Mouse (Mus musculus) embryonic facial prominence, embryonic 11.5 days (tissue): ENCODE measurements around the gene Prkar1b. TPM values are rescaled to one million over a fixed set of nuclear protein-coding genes. Genes with fewer than 3 reads are reported as not detected.
A peak's percentile ranks its signal among the peaks of the same experiment; 100 is the strongest.

Source experiments
- ATAC-seq: fragments of 200-750 bp; cut with Nextera tagmentation; replicated peaks from 2 replicates; pipeline ENCODE4 v1.8.0; 2017; ENCODE audit warnings: low read depth; ENCODE audit not compliant: insufficient number of reproducible peaks, low FRiP score, low TSS enrichment
- DNase-seq: peaks from one replicate; pipeline ENCODE4 v3.0.0-alpha.2; 2015; ENCODE audit warnings: low spot score
- H3K27ac ChIP-seq: fragments of 300-500 bp; sonication (generic); replicated peaks from 2 replicates; pipeline ENCODE4 v1.5.1; 2014; ENCODE audit warnings: mild to moderate bottlenecking, low read depth, low read length, control low read depth
- H3K27me3 ChIP-seq: fragments of 300-500 bp; sonication (generic); 2 replicates; pipeline ENCODE4 v1.6.1; 2014; ENCODE audit warnings: mild to moderate bottlenecking, low read length, moderate library complexity, mixed read lengths; ENCODE audit not compliant: control insufficient read depth, insufficient read depth
- H3K36me3 ChIP-seq: fragments of 300-500 bp; sonication (generic); replicated peaks from 2 replicates; pipeline ENCODE4 v1.6.1; 2014; ENCODE audit warnings: low read depth, mild to moderate bottlenecking, low read length, moderate library complexity, mixed read lengths; ENCODE audit not compliant: control insufficient read depth, insufficient read depth
- H3K4me1 ChIP-seq: fragments of 300-500 bp; sonication (generic); 2 replicates; pipeline ENCODE4 v1.6.1; 2014; ENCODE audit warnings: low read length, mixed read lengths; ENCODE audit not compliant: control insufficient read depth, insufficient read depth
- H3K4me2 ChIP-seq: fragments of 300-500 bp; sonication (generic); 2 replicates; pipeline ENCODE4 v1.6.1; 2014; ENCODE audit warnings: low read depth, mild to moderate bottlenecking, control low read depth, low read length, moderate library complexity
- H3K4me3 ChIP-seq: fragments of 300-500 bp; sonication (generic); 2 replicates; pipeline ENCODE4 v1.5.1; 2014; ENCODE audit warnings: low read depth, low read length, control low read depth
- H3K9ac ChIP-seq: fragments of 300-500 bp; sonication (generic); replicated peaks from 2 replicates; pipeline ENCODE4 v1.6.1; 2014; ENCODE audit warnings: mild to moderate bottlenecking, control low read depth, low read length
- H3K9me3 ChIP-seq: fragments of 300-500 bp; sonication (generic); replicated peaks from 2 replicates; pipeline ENCODE4 v1.6.1; 2016; ENCODE audit warnings: mild to moderate bottlenecking, low read length, inconsistent platforms, mixed read lengths; ENCODE audit not compliant: control insufficient read depth
- WGBS: fragments of 180-500 bp; shearing (Covaris S2); extraction: QIAGEN DNeasy Blood & Tissue Kit; methylation state at CpG from one replicate; pipeline ENCODE4 v1.1.7; 2014; 5-methylcytosine and 5-hydroxymethylcytosine counted together
- polyA plus RNA-seq: library from polyadenylated mRNA; unstranded; fragments of >200 nt; fragmentation: Nextera tagmentation; extraction: Ambion mirVana; gene quantifications from 2 replicates; pipeline ENCODE4 v1.2.1, GENCODE M21; 2014

The Prkar1b gene
- polyA plus RNA-seq, 1 experiment from 2014 or later: 8.7 TPM

DNA sequence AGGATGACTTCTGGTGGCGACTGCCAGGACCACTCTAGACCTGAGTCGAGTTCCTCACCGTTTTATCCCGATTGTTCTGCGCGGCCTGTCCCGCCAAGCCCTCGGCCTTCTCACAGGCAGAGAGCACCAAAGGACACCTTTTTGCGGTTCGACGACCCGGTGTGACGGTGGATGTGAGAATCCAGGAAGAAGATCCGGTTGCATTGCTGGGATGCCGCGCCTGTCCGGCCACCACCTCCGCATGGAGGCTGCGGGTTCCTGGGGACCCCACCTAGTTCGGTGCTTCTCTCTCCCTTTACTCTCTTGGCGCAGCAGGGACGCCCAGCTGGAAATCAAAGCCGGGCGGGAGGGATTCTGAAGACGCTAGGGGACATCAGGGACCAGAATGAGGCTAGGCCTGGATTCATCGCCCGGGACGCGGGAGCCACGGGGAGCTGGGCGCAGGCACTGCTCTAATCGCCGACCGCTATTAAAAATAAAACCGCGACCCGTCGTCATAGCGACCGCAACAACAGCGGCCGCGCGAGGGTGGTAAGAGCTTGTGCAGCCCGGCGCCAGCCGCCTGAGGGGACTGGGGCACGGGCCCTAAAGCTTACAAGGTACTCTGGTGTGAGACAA, 152.5 kb downstream of the Prkar1b start, which contains the start of gene Pdgfa:
Pdgfa (minus strand) TSS at position 200 of the 618 bp plus-strand sequence.
- no peak for ATAC-seq
- WGBS: under 1% methylated on average over 48 of the region's 48 CpGs
- H3K9ac ChIP-seq: no peak within 1 kb of the TSS
- peak; percentile 84 for DNase-seq
- H3K9me3 ChIP-seq: no peaks in the 10 kb centered on the region
- H3K27me3 ChIP-seq: peaks cover 58% of the 10 kb centered on the region
- peak within 1 kb of the TSS; percentile 93 for H3K4me2 ChIP-seq
- H3K4me3 ChIP-seq: peak within 1 kb of the TSS; percentile 61
- H3K27ac ChIP-seq: no peak within 1 kb of the TSS
- peaks cover 14% of the 10 kb centered on the region for H3K4me1 ChIP-seq
- no peaks in the 10 kb centered on the region for H3K36me3 ChIP-seq

DNA sequence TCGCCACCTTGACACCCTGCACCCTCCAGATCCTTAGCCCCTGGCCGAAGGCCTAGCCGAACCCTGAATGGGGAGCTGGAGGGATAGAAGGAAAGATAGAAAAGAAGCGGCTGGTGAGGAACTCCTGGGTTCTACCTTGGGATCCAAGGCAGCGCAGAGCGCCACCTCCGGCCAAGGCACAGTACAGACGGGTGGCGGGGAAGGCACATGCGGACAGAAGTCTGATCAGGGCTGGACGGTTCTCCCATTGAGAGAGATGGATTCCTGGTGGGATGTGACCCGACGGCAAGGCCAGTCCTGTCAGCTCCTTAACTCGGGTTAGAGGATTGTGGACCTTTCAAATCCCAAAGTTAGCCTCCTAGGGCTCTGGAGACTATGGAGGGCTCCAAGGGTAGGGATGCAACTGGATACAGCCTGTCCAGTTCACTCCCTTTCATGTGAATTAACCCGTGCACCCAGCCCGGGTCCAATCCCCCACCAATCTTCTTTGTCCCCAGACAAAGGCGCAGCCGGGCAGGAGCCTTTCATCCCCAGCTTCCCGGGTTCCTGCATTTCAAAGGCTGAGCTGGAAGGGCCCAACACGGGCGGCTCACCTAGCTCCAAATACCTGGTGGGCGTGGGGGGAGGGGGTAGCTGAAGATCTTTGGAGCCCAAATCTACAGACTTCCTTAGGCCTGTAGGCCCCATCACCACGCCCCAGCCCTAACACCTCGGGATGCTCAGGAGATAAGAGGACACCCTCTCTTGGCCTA, 153.3 kb downstream of the Prkar1b start:
- peak overlapping the region; percentile 93 for H3K4me2 ChIP-seq
- H3K4me3 ChIP-seq: peak overlapping the region; percentile 61
- H3K27me3 ChIP-seq: peaks cover 64% of the 10 kb centered on the region
- no peak overlapping the region; the same call in 1 of the 2 replicates for H3K9ac ChIP-seq
- H3K9me3 ChIP-seq: no peaks in the 10 kb centered on the region
- H3K27ac ChIP-seq: no peak overlapping the region
- DNase-seq (peak; percentile 45), ATAC-seq (0 out of 2 replicates have a peak, but pooled peaks have one; percentile 2)
- peaks cover 14% of the 10 kb centered on the region for H3K4me1 ChIP-seq
- H3K36me3 ChIP-seq: no peaks in the 10 kb centered on the region
- 2% methylated on average over 24 of the region's 24 CpGs for WGBS

DNA sequence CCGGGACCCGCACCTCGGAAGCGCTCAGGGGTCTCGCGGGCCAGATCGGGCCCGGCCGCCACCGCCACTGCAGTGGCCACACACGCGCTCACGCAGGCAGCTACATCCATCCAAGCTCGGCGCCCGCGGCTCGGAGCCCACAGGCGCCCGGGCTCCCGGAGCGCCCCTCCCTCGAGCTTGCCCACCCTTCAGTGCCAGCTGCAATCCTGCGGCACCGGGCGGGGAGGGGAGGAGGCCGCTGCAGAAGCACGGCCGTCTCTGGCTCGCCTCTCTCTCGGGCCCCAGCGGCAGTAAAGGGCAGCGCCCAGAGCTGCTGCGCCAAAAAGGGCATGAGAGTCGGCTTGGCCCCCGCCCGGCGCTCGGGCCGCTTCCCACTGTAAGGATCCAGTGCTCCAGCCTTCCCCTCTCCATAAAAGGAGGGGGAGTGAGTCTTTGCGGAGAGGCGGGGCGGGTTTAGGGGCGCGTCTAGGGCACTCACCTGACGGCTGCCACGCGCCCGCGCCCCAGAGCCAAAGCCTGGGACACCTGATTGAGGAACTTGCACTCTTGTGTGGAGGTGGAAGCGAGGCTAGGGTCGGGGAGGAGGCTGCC, 154.0 kb downstream of the Prkar1b start:
- H3K9ac ChIP-seq: peak overlapping the region; percentile 72
- H3K4me2 ChIP-seq: peak overlapping the region; percentile 93
- H3K4me3 ChIP-seq: peak overlapping the region; percentile 61
- WGBS: under 1% methylated on average over 43 of the region's 52 CpGs
- peak; percentile 76 for DNase-seq
- H3K27me3 ChIP-seq: peaks cover 67% of the 10 kb centered on the region
- no peaks in the 10 kb centered on the region for H3K9me3 ChIP-seq
- H3K4me1 ChIP-seq: peaks cover 14% of the 10 kb centered on the region
- ATAC-seq: peak; percentile 36
- no peaks in the 10 kb centered on the region for H3K36me3 ChIP-seq
- H3K27ac ChIP-seq: peak overlapping the region; percentile 68; the same call in 1 of the 2 replicates

DNA sequence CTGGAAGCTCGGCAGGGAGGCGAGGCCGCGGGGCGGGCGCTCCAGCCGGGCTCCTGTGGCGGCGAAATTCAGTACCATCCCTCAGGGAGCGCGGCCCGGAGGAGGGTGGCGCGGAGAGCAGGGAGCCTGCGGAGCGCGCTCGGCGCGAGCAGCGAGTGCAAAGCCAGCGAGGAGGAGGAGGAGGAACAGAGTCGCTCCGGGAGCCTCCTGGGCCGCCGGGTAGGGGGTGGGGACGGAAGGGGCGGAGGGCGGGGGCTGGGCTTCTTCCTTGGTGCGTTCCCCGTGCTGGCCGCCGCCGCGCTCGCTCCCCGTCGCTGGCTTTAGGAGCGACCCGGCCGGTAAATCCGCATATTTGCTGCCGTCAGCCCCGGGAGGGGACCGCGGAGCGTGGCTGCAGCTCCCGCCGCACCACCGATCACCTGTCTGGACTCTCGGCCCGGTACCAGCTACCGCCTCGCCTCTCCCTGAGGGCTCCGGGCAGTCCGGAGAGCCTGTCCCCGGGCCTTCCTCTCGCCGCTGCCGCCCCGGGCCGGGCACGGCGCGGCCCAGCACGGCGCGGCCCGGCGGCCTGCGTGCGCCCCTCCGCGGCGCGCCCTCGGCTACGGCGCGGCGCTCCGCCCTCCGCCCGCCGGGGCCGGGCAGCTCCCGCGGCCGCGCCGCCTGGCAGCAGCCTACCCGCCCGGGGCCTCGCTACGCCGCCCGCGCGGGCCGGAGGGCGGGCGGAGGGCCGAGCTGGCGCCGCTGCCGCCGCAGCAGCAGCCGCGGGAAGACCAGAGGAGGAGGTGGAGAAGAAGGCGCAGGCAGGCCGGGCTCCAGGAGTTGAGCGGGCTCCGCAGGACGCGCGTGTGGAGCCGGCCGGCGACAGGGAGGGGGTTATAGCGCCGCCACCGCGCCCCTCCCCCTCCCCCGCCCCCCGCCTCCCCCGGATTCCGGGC, 154.7 kb downstream of the Prkar1b start:
- DNase-seq (peak; percentile 69), ATAC-seq (0 out of 2 replicates have a peak, but pooled peaks have one; percentile 1)
- Histone ChIP-seq H3K36me3 (no peaks in the 10 kb centered on the region), H3K9ac (peak overlapping the region; percentile 72), H3K4me3 (peak overlapping the region; percentile 61), H3K4me2 (peak overlapping the region; percentile 93), H3K9me3 (no peaks in the 10 kb centered on the region), H3K27me3 (peaks cover 67% of the 10 kb centered on the region), H3K4me1 (peaks cover 14% of the 10 kb centered on the region), H3K27ac (peak overlapping the region; percentile 68)
- under 1% methylated on average over 91 of the region's 127 CpGs for whole genome bisulfite sequencing

DNA sequence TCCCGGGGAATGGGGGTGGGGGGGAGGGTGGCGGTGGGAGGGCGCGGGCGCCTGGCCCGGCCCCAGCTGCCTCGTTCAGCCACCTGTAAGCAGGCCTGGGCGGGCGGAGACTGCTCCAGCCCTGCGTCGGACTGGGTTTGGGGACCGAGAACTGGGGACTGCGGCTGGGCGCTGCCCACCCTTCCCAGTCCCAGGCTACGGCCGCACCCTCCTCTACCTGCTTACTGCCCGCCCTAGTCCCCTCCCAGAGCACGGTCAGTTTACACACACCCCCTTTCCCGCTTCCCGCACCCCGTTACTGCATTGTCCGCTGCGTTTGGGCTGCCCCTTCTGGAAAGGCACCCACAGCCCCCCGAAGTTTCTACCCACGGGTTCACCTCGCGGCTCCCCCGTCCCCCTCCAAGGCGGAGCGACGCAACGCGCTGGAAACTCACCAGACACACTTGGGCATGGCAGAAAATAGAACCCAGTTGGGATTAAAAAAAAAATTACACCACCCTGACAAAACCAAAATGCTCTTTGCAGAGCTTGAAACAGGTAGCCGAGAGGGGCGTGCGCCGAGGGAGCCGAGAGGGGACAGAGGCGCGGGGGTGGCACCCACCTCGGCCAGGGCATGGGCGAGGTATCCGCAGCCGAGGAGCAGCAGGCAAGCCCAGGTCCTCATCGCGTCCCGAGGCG, 155.6 kb downstream of the Prkar1b start:
- peak overlapping the region; percentile 61 for H3K4me3 ChIP-seq
- H3K36me3 ChIP-seq: no peaks in the 10 kb centered on the region
- peak; percentile 0; the same call in 1 of the 2 replicates for ATAC-seq
- WGBS: under 1% methylated on average over 48 of the region's 48 CpGs
- H3K9ac ChIP-seq: peak overlapping the region; percentile 72
- H3K27me3 ChIP-seq: peaks cover 66% of the 10 kb centered on the region
- peaks cover 14% of the 10 kb centered on the region for H3K4me1 ChIP-seq
- peak overlapping the region; percentile 93 for H3K4me2 ChIP-seq
- peak overlapping the region; percentile 68 for H3K27ac ChIP-seq
- H3K9me3 ChIP-seq: no peaks in the 10 kb centered on the region
- DNase-seq: peak; percentile 23

DNA sequence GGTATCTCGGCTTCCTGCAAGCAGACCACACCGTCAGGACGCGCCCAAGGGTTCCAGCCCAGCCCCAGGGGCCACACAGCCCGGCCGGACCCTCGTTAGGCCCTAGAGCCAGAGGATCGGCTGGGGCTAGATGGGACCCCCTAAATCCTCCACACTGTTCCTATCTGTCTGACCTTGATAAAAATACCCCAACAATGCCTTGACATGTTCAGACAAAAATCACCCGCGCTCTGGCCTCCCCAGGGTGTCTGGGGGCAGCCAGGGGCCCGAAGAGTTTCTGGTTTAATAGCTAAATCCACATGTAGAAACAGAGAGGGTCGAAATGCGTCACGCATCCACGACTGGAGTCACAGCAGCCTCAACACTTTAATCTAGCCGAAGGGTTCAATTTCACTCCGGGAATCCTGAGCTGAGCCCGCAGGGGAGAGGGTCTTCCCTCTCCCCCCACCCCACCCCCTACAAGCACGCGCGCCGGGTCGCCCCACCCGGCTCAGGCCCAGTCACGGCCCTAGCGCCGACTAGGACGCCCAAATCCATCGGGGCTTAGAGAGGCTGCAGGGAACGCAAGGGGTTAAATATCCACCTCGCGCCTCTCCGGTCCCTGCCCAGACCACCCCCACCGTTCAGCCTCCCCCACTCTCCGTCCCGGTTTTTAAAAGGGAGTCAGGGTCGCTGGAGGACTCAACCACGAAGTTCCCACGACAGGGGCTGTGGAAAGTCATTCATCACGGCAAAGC, 156.3 kb downstream of the Prkar1b start:
- WGBS: under 1% methylated on average over 37 of the region's 40 CpGs
- no peaks in the 10 kb centered on the region for H3K9me3 ChIP-seq
- peaks cover 14% of the 10 kb centered on the region for H3K4me1 ChIP-seq
- H3K9ac ChIP-seq: peak overlapping the region; percentile 72
- H3K36me3 ChIP-seq: no peaks in the 10 kb centered on the region
- H3K4me2 ChIP-seq: peak overlapping the region; percentile 93
- DNase-seq (peak; percentile 45), ATAC-seq (no peak)
- 0 out of 2 replicates have a peak overlapping the region, but pooled peaks have one; percentile 2 for H3K27ac ChIP-seq
- peaks cover 59% of the 10 kb centered on the region for H3K27me3 ChIP-seq
- peak overlapping the region; percentile 61 for H3K4me3 ChIP-seq
